Mouse (Mus musculus): Measurements from ENCODE around the gene Cyb5r1.

Gene Cyb5r1

DNA sequence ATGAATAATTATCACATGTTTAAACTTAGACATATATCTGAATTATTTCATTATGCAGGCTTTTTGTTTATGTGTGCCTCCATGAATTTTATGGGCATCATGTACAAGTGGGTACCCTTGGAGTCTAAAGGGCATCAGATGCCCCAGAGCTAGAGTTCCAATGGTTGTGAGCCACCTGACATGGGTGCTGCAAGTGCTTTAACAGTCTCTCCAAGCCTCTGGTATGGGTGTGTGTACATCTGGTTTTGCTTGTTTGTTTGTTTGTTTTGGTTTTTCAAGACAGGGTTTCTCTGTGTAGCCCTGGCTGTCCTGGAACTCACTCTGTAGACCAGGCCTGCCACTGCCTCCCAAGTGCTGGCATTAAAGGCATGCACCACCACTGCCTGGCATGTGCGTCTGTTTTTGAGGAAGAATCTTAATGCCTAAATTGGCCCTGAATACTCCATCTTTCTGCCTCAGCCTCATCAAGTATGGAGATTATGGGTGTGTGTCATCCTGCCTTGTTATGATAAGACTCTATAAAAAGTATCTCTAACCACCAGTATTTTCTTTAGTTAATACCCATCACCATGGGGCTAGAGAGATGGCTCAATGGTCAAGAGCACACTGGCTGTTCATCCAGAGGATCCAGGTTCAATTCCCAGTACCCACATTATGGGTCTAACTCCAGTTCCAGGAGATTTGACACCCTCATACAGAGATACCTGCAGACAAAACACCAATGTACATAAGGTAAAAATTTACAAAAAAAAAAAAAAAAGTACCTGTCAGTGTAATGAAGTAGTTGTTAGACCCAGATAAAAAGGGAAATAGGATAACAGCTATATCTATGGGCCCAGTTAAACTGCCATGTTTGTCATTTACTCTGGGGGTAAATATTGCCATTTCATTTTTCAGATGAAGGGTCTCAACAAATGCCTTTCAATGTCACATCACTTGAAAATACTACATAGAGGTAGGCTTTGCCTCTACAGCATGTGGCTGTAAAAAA is 55.2 kb downstream of the Cyb5r1 start:
- no peak for DNase-seq
